Comparison of ENCODE assay signal across 14 mouse cellular contexts in genomic region chr2:129328238-129328637, GRCm38 (mm10). TPM values are rescaled to one million over a fixed set of nuclear protein-coding genes. Genes with fewer than 3 reads are reported as not detected.
"Had no signal": no experiment of that assay in that cellular context is flagged by ENCODE, and none has a peak within 500 bp of the region (broad histone marks: within the 10 kb centered on the region; RNA-seq: fewer than 3 reads in every experiment).

No protein-coding gene starts in this region.

- DNase-seq: kidney, adult 2 months; kidney, postnatal 25 days; layer of hippocampus, postnatal 36 days; liver, embryonic 13.5 days; lung, adult 2 months; midbrain, embryonic 14.5 days; thymus, adult 2 months; thymus, postnatal 14 days; thymus, postnatal 4 days had no signal

- ATAC-seq: intestine, postnatal 0 days had no signal

RNA-seq across cellular contexts. Expression of gene Il1a, which starts 18.5 kb away (rescaled TPM):
- total RNA-seq: megakaryocyte-erythroid progenitor cell, adult 5-6 weeks had no signal

RNA-seq across cellular contexts. Expression of gene Il1b, which starts 42.7 kb away (rescaled TPM):
- total RNA-seq: layer of hippocampus, postnatal 10 days; layer of hippocampus, postnatal 36 days; left cerebral cortex, postnatal 10 days; midbrain, postnatal 0 days had no signal
